Mouse (Mus musculus): ENCODE data around the gene Samd4. TPM values are rescaled to one million over a fixed set of nuclear protein-coding genes. Genes with fewer than 3 reads are reported as not detected.

Gene Samd4
- total and polyA plus RNA-seq, 3 experiments: 0.22 TPM; not detected in 2

- no peaks in the 10 kb centered on the region for H3K36me3 ChIP-seq (replicated peaks)
- H3K27me3 ChIP-seq (ENCODE audit: insufficient read depth, low read length): peaks cover 7% of the 10 kb centered on the region; the same call in 1 of the 2 replicates
- no peaks in the 10 kb centered on the region for H3K9me3 ChIP-seq (replicated peaks)
- ATAC-seq (ENCODE audit: extremely low read depth, insufficient number of reproducible peaks, low FRiP score, poor library complexity, severe bottlenecking): no peak
- no peak overlapping the region for H3K4me3 ChIP-seq (ENCODE audit: low read depth, low read length)
- TF ChIP-seq CTCF (IDR thresholded peaks at IDR 0.05; ENCODE audit: low read depth, low read length) (no peak), POLR2AphosphoS5 (IDR thresholded peaks at IDR 0.05; ENCODE audit: insufficient replicate concordance, low read depth, low read length) (no peak), GATA2 (IDR thresholded peaks at IDR 0.05; ENCODE audit: borderline replicate concordance, low read depth, low read length) (no peak), GATA1 (IDR thresholded peaks at IDR 0.05; ENCODE audit: borderline replicate concordance, low read length) (no peak), TAL1 (conservative IDR thresholded peaks at IDR 0.05; ENCODE audit: low read depth, low read length) (no peak)
- no peak for DNase-seq (ENCODE audit: low spot score)
- H3K4me1 ChIP-seq (ENCODE audit: insufficient read depth, low read depth, low read length): no peaks in the 10 kb centered on the region
Observed at GRCm38 (mm10) chr14:47154303-47154702, 271.6 kb downstream of the Samd4 start.

Other genes starting within 250 kb of the Samd4 start
- gene Cdkn3, start 122.3 kb upstream of the Samd4 start, total RNA-seq (2014; fragmentation: Nextera tagmentation): 11.2 and 21.7 TPM in 2 replicates
- gene Cdkn3, start 122.3 kb upstream of the Samd4 start, total RNA-seq (2017): 20.0 and 25.3 TPM in 2 replicates
- gene Cdkn3, start 122.3 kb upstream of the Samd4 start, polyA plus RNA-seq (2012): 1.4 TPM in 2 replicates
- 51.9 and 61.7 TPM in 2 replicates for gene Cnih1, start 94.4 kb upstream of the Samd4 start, total RNA-seq (2014; fragmentation: Nextera tagmentation)
- 55.0 and 62.0 TPM in 2 replicates for gene Cnih1, start 94.4 kb upstream of the Samd4 start, total RNA-seq (2017)
- gene Cnih1, start 94.4 kb upstream of the Samd4 start, polyA plus RNA-seq (2012): 177 and 216 TPM in 2 replicates
- gene Gmfb, start 60.6 kb upstream of the Samd4 start, total RNA-seq (2014; fragmentation: Nextera tagmentation): 130 and 131 TPM in 2 replicates
- gene Gmfb, start 60.6 kb upstream of the Samd4 start, total RNA-seq (2017): 212 and 243 TPM in 2 replicates
- gene Gmfb, start 60.6 kb upstream of the Samd4 start, polyA plus RNA-seq (2012): 3.0 and 5.2 TPM in 2 replicates
- gene Cgrrf1, start 50.7 kb upstream of the Samd4 start, total RNA-seq (2014; fragmentation: Nextera tagmentation): 30.0 and 30.8 TPM in 2 replicates
- gene Cgrrf1, start 50.7 kb upstream of the Samd4 start, total RNA-seq (2017): 36.0 and 46.4 TPM in 2 replicates
- 9.0 and 10.9 TPM in 2 replicates for gene Cgrrf1, start 50.7 kb upstream of the Samd4 start, polyA plus RNA-seq (2012)

Data from G1E (cell line).